Mouse (Mus musculus): ENCODE measurements at regions not wholly inside any gene's neighbourhood (a gene's known extent, or its start where the extent isn't known, plus 50 kb on each side); places are given as distances from the start of the nearest gene placed in this dataset.

DNA sequence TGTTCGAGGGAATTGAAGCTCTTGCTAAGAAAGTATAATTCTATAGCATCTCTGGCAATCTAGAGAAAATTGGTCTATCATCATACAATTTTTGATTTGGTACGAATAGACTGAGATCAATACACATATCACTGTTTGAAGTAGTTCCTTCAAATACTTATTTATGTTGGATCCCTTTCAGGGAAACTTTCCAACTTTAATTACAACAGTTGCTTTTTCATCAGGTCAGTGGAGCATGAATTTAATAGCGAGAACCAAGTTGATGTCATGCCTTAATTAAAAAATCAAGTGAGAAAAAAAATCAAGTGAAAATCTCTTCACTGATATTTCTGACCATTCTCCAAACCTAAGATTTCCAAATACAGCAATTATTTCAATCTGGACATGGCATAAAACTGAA is 277.9 kb upstream of the Luzp2 start:
- Histone ChIP-seq H3K4me1 (ENCODE audit: control insufficient read depth in 2 of 2, insufficient read depth in 2 of 2, low read length in 2 of 2, poor library complexity in 1 of 2) (no peaks in the 10 kb centered on the region), H3K4me3 (ENCODE audit: insufficient read depth in 1 of 2, low read depth in 1 of 2, low read length in 2 of 2, poor library complexity in 1 of 2, severe bottlenecking in 1 of 2) (no peak overlapping the region), H3K27ac (ENCODE audit: insufficient read depth, low read depth, low read length, poor library complexity, severe bottlenecking) (no peak overlapping the region), H3K36me3 (ENCODE audit: control insufficient read depth, insufficient read depth, low read length, poor library complexity, severe bottlenecking) (no peaks in the 10 kb centered on the region), H3K9ac (ENCODE audit: insufficient read depth, low read depth, low read length, poor library complexity, severe bottlenecking) (no peak overlapping the region), H3K9me3 (ENCODE audit: control insufficient read depth, insufficient read depth, low read depth, low read length) (no peaks in the 10 kb centered on the region)
- TF ChIP-seq CHD2 (IDR thresholded peaks at IDR 0.05; ENCODE audit: low read depth, low read length) (no peak), ZNF384 (IDR thresholded peaks at IDR 0.05; ENCODE audit: low read depth, low read length) (no peak), ZC3H11A (IDR thresholded peaks at IDR 0.05; ENCODE audit: borderline replicate concordance, low read depth, low read length) (no peak), MAFK (IDR thresholded peaks at IDR 0.05; ENCODE audit: insufficient read depth, low read depth, low read length) (no peak), HCFC1 (IDR thresholded peaks at IDR 0.05; ENCODE audit: borderline replicate concordance, insufficient read depth, low read length) (no peak)
- no peak for DNase-seq (ENCODE audit: low read depth, low spot score)
- in situ Hi-C loops (cut with MboI; ENCODE audit: low sequenced_read_pairs in 2 of 2, unreplicated experiment in 2 of 2), result no loop called here

- in situ Hi-C loops (cut with MboI; ENCODE audit: low sequenced_read_pairs in 2 of 2, unreplicated experiment in 2 of 2), result no loop called here
- no peak for DNase-seq (ENCODE audit: low read depth, low spot score)
- no peaks in the 10 kb centered on the region for H3K4me1 ChIP-seq (ENCODE audit: control insufficient read depth in 2 of 2, insufficient read depth in 2 of 2, low read length in 2 of 2, poor library complexity in 1 of 2)
- no peak overlapping the region for H3K27ac ChIP-seq (ENCODE audit: insufficient read depth, low read depth, low read length, poor library complexity, severe bottlenecking)
- H3K9ac ChIP-seq (ENCODE audit: insufficient read depth, low read depth, low read length, poor library complexity, severe bottlenecking), result no peak overlapping the region
- no peaks in the 10 kb centered on the region for H3K36me3 ChIP-seq (ENCODE audit: control insufficient read depth, insufficient read depth, low read length, poor library complexity, severe bottlenecking)
- H3K9me3 ChIP-seq (ENCODE audit: control insufficient read depth, insufficient read depth, low read depth, low read length), result no peaks in the 10 kb centered on the region
- TF ChIP-seq CHD2 (IDR thresholded peaks at IDR 0.05; ENCODE audit: low read depth, low read length) (no peak), ZC3H11A (IDR thresholded peaks at IDR 0.05; ENCODE audit: borderline replicate concordance, low read depth, low read length) (no peak), ZNF384 (IDR thresholded peaks at IDR 0.05; ENCODE audit: low read depth, low read length) (no peak), HCFC1 (IDR thresholded peaks at IDR 0.05; ENCODE audit: borderline replicate concordance, insufficient read depth, low read length) (no peak), MAFK (IDR thresholded peaks at IDR 0.05; ENCODE audit: insufficient read depth, low read depth, low read length) (no peak)
- no peak overlapping the region for H3K4me3 ChIP-seq (ENCODE audit: insufficient read depth in 1 of 2, low read depth in 1 of 2, low read length in 2 of 2, poor library complexity in 1 of 2, severe bottlenecking in 1 of 2)
These were observed 269.6 kb upstream of the Luzp2 start for GRCm38 (mm10) chr7:54565569-54566179.

DNA sequence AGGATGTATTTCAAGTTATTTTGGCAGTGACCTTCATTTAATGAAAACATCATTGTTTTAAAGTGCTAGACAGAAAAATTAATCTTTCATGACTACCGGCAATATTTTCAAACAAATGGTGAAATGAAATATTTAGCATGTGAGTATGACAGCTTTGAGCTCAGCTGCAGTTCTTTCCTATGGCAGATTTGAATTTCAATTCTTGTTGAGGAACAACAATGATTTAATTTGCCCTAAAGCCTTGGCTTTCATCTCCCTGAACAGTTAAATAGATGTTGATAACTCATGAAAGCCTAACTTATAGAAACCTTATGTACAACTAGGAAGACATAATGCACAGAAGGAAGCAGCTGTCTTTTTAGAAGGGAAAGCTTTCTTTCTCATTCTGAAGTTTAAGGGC is 235.5 kb upstream of the Luzp2 start:
- no peak overlapping the region for H3K9ac ChIP-seq (ENCODE audit: insufficient read depth, low read depth, low read length, poor library complexity, severe bottlenecking)
- H3K4me1 ChIP-seq (ENCODE audit: control insufficient read depth in 2 of 2, insufficient read depth in 2 of 2, low read length in 2 of 2, poor library complexity in 1 of 2), result no peaks in the 10 kb centered on the region
- H3K4me3 ChIP-seq (ENCODE audit: insufficient read depth in 1 of 2, low read depth in 1 of 2, low read length in 2 of 2, poor library complexity in 1 of 2, severe bottlenecking in 1 of 2), result no peak overlapping the region
- TF ChIP-seq ZNF384 (IDR thresholded peaks at IDR 0.05; ENCODE audit: low read depth, low read length) (no peak), HCFC1 (IDR thresholded peaks at IDR 0.05; ENCODE audit: borderline replicate concordance, insufficient read depth, low read length) (no peak), MAFK (IDR thresholded peaks at IDR 0.05; ENCODE audit: insufficient read depth, low read depth, low read length) (no peak), CHD2 (IDR thresholded peaks at IDR 0.05; ENCODE audit: low read depth, low read length) (no peak), ZC3H11A (IDR thresholded peaks at IDR 0.05; ENCODE audit: borderline replicate concordance, low read depth, low read length) (no peak)
- H3K36me3 ChIP-seq (ENCODE audit: control insufficient read depth, insufficient read depth, low read length, poor library complexity, severe bottlenecking), result no peaks in the 10 kb centered on the region
- no peak for DNase-seq (ENCODE audit: low read depth, low spot score)
- in situ Hi-C loops (cut with MboI; ENCODE audit: low sequenced_read_pairs in 2 of 2, unreplicated experiment in 2 of 2), result no loop called here
- no peak overlapping the region for H3K27ac ChIP-seq (ENCODE audit: insufficient read depth, low read depth, low read length, poor library complexity, severe bottlenecking)
- H3K9me3 ChIP-seq (ENCODE audit: control insufficient read depth, insufficient read depth, low read depth, low read length), result no peaks in the 10 kb centered on the region

GRCm38 (mm10) chr7:54622436-54622835 is 212.9 kb upstream of the Luzp2 start:
- no peak for TF ChIP-seq CHD2 (IDR thresholded peaks at IDR 0.05; ENCODE audit: low read depth, low read length)
- TF ChIP-seq ZC3H11A (IDR thresholded peaks at IDR 0.05; ENCODE audit: borderline replicate concordance, low read depth, low read length), result no peak
- no peak for TF ChIP-seq HCFC1 (IDR thresholded peaks at IDR 0.05; ENCODE audit: borderline replicate concordance, insufficient read depth, low read length)
- no peak for TF ChIP-seq ZNF384 (IDR thresholded peaks at IDR 0.05; ENCODE audit: low read depth, low read length)
- TF ChIP-seq MAFK (IDR thresholded peaks at IDR 0.05; ENCODE audit: insufficient read depth, low read depth, low read length), result no peak
- Histone ChIP-seq H3K36me3 (ENCODE audit: control insufficient read depth, insufficient read depth, low read length, poor library complexity, severe bottlenecking) (no peaks in the 10 kb centered on the region), H3K9me3 (ENCODE audit: control insufficient read depth, insufficient read depth, low read depth, low read length) (no peaks in the 10 kb centered on the region), H3K4me3 (ENCODE audit: insufficient read depth in 1 of 2, low read depth in 1 of 2, low read length in 2 of 2, poor library complexity in 1 of 2, severe bottlenecking in 1 of 2) (no peak overlapping the region), H3K27ac (ENCODE audit: insufficient read depth, low read depth, low read length, poor library complexity, severe bottlenecking) (no peak overlapping the region), H3K4me1 (ENCODE audit: control insufficient read depth in 2 of 2, insufficient read depth in 2 of 2, low read length in 2 of 2, poor library complexity in 1 of 2) (no peaks in the 10 kb centered on the region), H3K9ac (ENCODE audit: insufficient read depth, low read depth, low read length, poor library complexity, severe bottlenecking) (no peak overlapping the region)
- no peak for DNase-seq (ENCODE audit: low read depth, low spot score)
- in situ Hi-C loops (cut with MboI; ENCODE audit: low sequenced_read_pairs in 2 of 2, unreplicated experiment in 2 of 2), result no loop called here

All from ES-E14 (cell line).